9 mouse cellular contexts compared by ENCODE assay signal in genomic region chr17:56139858-56140595, GRCm38 (mm10). TPM values are rescaled to one million over a fixed set of nuclear protein-coding genes. Genes with fewer than 3 reads are reported as not detected.
A peak's percentile ranks its signal among the peaks of the same experiment; 100 is the strongest.
DNase-seq lines count a peak whose midpoint lies in the region; ATAC-seq and TF ChIP-seq lines count a peak whose summit lies in the region.
"Had no signal": no experiment of that assay in that cellular context is flagged by ENCODE, and none has a peak within 500 bp of the region (broad histone marks: within the 10 kb centered on the region; RNA-seq: fewer than 3 reads in every experiment).

TSS of gene Sema6b (minus strand) at chr17:56140343.

- H3K4me1 ChIP-seq in forebrain, embryonic 14.5 days (ENCODE audit: control insufficient read depth, insufficient read depth, low read length), result peaks cover 13% of the 10 kb centered on the region
- H3K4me1 ChIP-seq in hindbrain, embryonic 16.5 days (ENCODE audit: control insufficient read depth, insufficient read depth, low read depth, low read length), result peaks cover 33% of the 10 kb centered on the region
- H3K4me1 ChIP-seq in limb, embryonic 13.5 days, result peaks cover 29% of the 10 kb centered on the region

- TF ChIP-seq POLR2A in myocyte (IDR thresholded peaks at IDR 0.05; ENCODE audit: insufficient read length, low read depth), result no peak

- peaks cover 19% of the 10 kb centered on the region for H3K27me3 ChIP-seq in forebrain, embryonic 14.5 days (replicated peaks; ENCODE audit: control insufficient read depth, insufficient read depth, low read length)
- H3K27me3 ChIP-seq in hindbrain, embryonic 16.5 days (replicated peaks; ENCODE audit: control insufficient read depth, insufficient read depth, low read length), result no peaks in the 10 kb centered on the region
- H3K27me3 ChIP-seq in limb, embryonic 13.5 days, result peaks cover 93% of the 10 kb centered on the region
- peaks cover 82% of the 10 kb centered on the region for H3K27me3 ChIP-seq in myocyte (ENCODE audit: control insufficient read depth, insufficient read depth, insufficient read length)

- 1% methylated on average over 69 of the region's 79 CpGs for WGBS in forebrain, embryonic 14.5 days
- WGBS in hindbrain, embryonic 16.5 days, result under 1% methylated on average over 65 of the region's 79 CpGs
- 1% methylated on average over 79 of the region's 79 CpGs for WGBS in limb, embryonic 13.5 days

- H3K9me3 ChIP-seq in forebrain, embryonic 14.5 days (replicated peaks; ENCODE audit: control insufficient read depth, low read length), result no peaks in the 10 kb centered on the region
- H3K9me3 ChIP-seq in hindbrain, embryonic 16.5 days (ENCODE audit: control insufficient read depth, low read length), result no peaks in the 10 kb centered on the region
- H3K9me3 ChIP-seq in limb, embryonic 13.5 days, result no peaks in the 10 kb centered on the region

- no peaks in the 10 kb centered on the region for H3K79me2 ChIP-seq in myocyte (ENCODE audit: control insufficient read depth, insufficient read depth)

- ATAC-seq in forebrain, embryonic 14.5 days, result peak; percentile 52
- peak; percentile 40 for ATAC-seq in hindbrain, embryonic 16.5 days
- ATAC-seq in limb, embryonic 13.5 days (ENCODE audit: low FRiP score, low read depth), result peak; percentile 3; the same call in 1 of the 2 replicates
- ATAC-seq: Patski had no signal

- peak within 1 kb of the TSS; percentile 85 for H3K4me3 ChIP-seq in forebrain, embryonic 14.5 days (ENCODE audit: low read depth, low read length)
- H3K4me3 ChIP-seq in hindbrain, embryonic 16.5 days (ENCODE audit: low read length), result peak within 1 kb of the TSS; percentile 94
- peak within 1 kb of the TSS; percentile 75 for H3K4me3 ChIP-seq in limb, embryonic 13.5 days
- no peak within 1 kb of the TSS for H3K4me3 ChIP-seq in myocyte

- no peak within 1 kb of the TSS for H3ac ChIP-seq in myocyte (ENCODE audit: control insufficient read depth, insufficient read length)

- no peaks in the 10 kb centered on the region for H3K36me3 ChIP-seq in forebrain, embryonic 14.5 days (ENCODE audit: control insufficient read depth, insufficient read depth, low read length)
- H3K36me3 ChIP-seq in hindbrain, embryonic 16.5 days (ENCODE audit: control insufficient read depth, insufficient read depth, low read length), result no peaks in the 10 kb centered on the region
- H3K36me3 ChIP-seq in limb, embryonic 13.5 days, result no peaks in the 10 kb centered on the region
- H3K36me3 ChIP-seq in myocyte (ENCODE audit: control insufficient read depth, insufficient read depth), result no peaks in the 10 kb centered on the region

- peak within 1 kb of the TSS; percentile 81 for H3K9ac ChIP-seq in forebrain, embryonic 14.5 days (ENCODE audit: low read length)
- H3K9ac ChIP-seq in hindbrain, embryonic 16.5 days (ENCODE audit: low read depth, low read length), result peak within 1 kb of the TSS; percentile 90
- peak within 1 kb of the TSS; percentile 72 for H3K9ac ChIP-seq in limb, embryonic 13.5 days

- H3K4me2 ChIP-seq in forebrain, embryonic 14.5 days (ENCODE audit: low read length), result peak within 1 kb of the TSS; percentile 91
- peak within 1 kb of the TSS; percentile 82 for H3K4me2 ChIP-seq in hindbrain, embryonic 16.5 days (ENCODE audit: low read length)
- H3K4me2 ChIP-seq in limb, embryonic 13.5 days (replicated peaks), result peak within 1 kb of the TSS; percentile 98
- peak within 1 kb of the TSS; percentile 55 for H3K4me2 ChIP-seq in myocyte (ENCODE audit: low read depth)

- H3K27ac ChIP-seq in forebrain, embryonic 14.5 days (ENCODE audit: low read depth, low read length), result peak within 1 kb of the TSS; percentile 63
- peak within 1 kb of the TSS; percentile 83 for H3K27ac ChIP-seq in hindbrain, embryonic 16.5 days (ENCODE audit: low read depth, low read length)
- H3K27ac ChIP-seq in limb, embryonic 13.5 days, result no peak within 1 kb of the TSS

- peak in 1 of 2 experiments; percentile 76 for DNase-seq in heart, adult 18-20 months
- DNase-seq in heart, adult 8-10 months (ENCODE audit: low spot score), result no peak
- DNase-seq in brain, adult 2 months (ENCODE audit: low read depth, low spot score), result peak; percentile 91
- peak; percentile 79 for DNase-seq in forebrain, embryonic 14.5 days (ENCODE audit: low spot score)
- DNase-seq in thymus, postnatal 14 days, result peak; percentile 84

TF ChIP-seq in myocyte, 11 proteins besides CTCF, POLR2A, EP300 and RAD21:
- TF ChIP-seq CEBPB (IDR thresholded peaks at IDR 0.05; ENCODE audit: insufficient read depth, poor library complexity, severe bottlenecking) (no peak), USF1 (IDR thresholded peaks at IDR 0.05; ENCODE audit: low read depth) (no peak), MAX (IDR thresholded peaks at IDR 0.05; ENCODE audit: low read depth) (no peak), MYOG (IDR thresholded peaks at IDR 0.05; ENCODE audit: control insufficient read depth in 1 of 3, insufficient read depth in 1 of 3, insufficient read length in 2 of 3, low read depth in 2 of 3) (peak in 2 of 3 experiments; percentile 68 to 71), MYOD1 (IDR thresholded peaks at IDR 0.05; ENCODE audit: control insufficient read depth in 1 of 3, insufficient read length in 2 of 3, low read depth in 2 of 3) (peak in 2 of 3 experiments; percentile 13 to 49), TCF12 (IDR thresholded peaks at IDR 0.05; ENCODE audit: insufficient read depth, poor library complexity, severe bottlenecking) (no peak), TCF3 (IDR thresholded peaks at IDR 0.05; ENCODE audit: insufficient read length, low read depth) (peak; percentile 36)

RNA-seq across cellular contexts. Expression of gene Sema6b, which starts in this region (rescaled TPM):
- 10 to 100 TPM; 12.5 to 13.5 TPM for total RNA-seq in heart, adult 18-20 months (2021)
- total RNA-seq in heart, adult 8-10 months (2022), result 10 to 100 TPM in 1 of 4 experiments, 1 to 10 TPM in 3; 5.4 to 10.4 (median 8.6) TPM
- 9.4 and 12.1 TPM in 2 replicates for polyA plus RNA-seq in forebrain, embryonic 14.5 days (2014; fragmentation: Nextera tagmentation; extraction: Ambion mirVana)
- 12.5 and 12.7 TPM in 2 replicates for polyA plus RNA-seq in hindbrain, embryonic 16.5 days (2015; fragmentation: Nextera tagmentation; extraction: Ambion mirVana)
- polyA plus RNA-seq in limb, embryonic 13.5 days (2015; fragmentation: Nextera tagmentation; extraction: Ambion mirVana), result 2.5 and 2.6 TPM in 2 replicates
- polyA plus RNA-seq in myocyte (2012; fragmentation: generic; extraction: Trizol), result 1.4 TPM
